Mouse (Mus musculus): ENCODE results near the gene Faap20. TPM values are rescaled to one million over a fixed set of nuclear protein-coding genes. Genes with fewer than 3 reads are reported as not detected.

The Faap20 gene
- 14.1 and 18.6 TPM in 2 replicates for total RNA-seq (2012; rRNA removed)
- 10 to 100 TPM in 1 of 2 experiments, not detected in 1; 34.4 TPM for polyA plus RNA-seq (2012; ENCODE audit: insufficient read depth in 1 of 2, insufficient read length in 2 of 2, low read depth in 1 of 2, low replicate concordance in 2 of 2, missing spikeins in 1 of 2)

- peak within 1 kb of the TSS; percentile 69 to 95 for H3K4me3 ChIP-seq (ENCODE audit: control insufficient read depth in 1 of 2, insufficient read depth in 1 of 2, low read depth in 2 of 2, low read length in 2 of 2)
- no peaks in the 10 kb centered on the region for H3K27me3 ChIP-seq (ENCODE audit: control insufficient read depth in 1 of 2, insufficient read depth in 2 of 2, low read length in 2 of 2)
- H3K79me2 ChIP-seq (ENCODE audit: control insufficient read depth, insufficient read depth, low read length, poor library complexity) = peaks cover 7% of the 10 kb centered on the region
- peaks cover 0 to 5% of the 10 kb centered on the region in 2 experiments; a peak in 2 of 4 replicates for H3K36me3 ChIP-seq (ENCODE audit: control insufficient read depth in 1 of 2, insufficient read depth in 2 of 2, low read length in 2 of 2)
- peak; percentile 93 for DNase-seq (ENCODE audit: low read depth, low spot score)
- H3K9me3 ChIP-seq (replicated peaks; ENCODE audit: insufficient read depth, low read length) = no peaks in the 10 kb centered on the region
- peak within 1 kb of the TSS; percentile 81 for H3K9ac ChIP-seq (ENCODE audit: control insufficient read depth, low read depth, low read length, poor library complexity, severe bottlenecking)
- H3K27ac ChIP-seq (ENCODE audit: control insufficient read depth, low read depth, low read length) = peak within 1 kb of the TSS; percentile 89
- H3K4me1 ChIP-seq (ENCODE audit: control insufficient read depth in 1 of 2, insufficient read depth in 2 of 2, low read length in 2 of 2) = peaks cover 0 to 11% of the 10 kb centered on the region in 2 experiments
- TF ChIP-seq POLR2AphosphoS2 (IDR thresholded peaks at IDR 0.05; ENCODE audit: low read length) (peak; percentile 55; the same call in 1 of the 2 replicates), USF1 (IDR thresholded peaks at IDR 0.05; ENCODE audit: low read depth, low read length) (no peak), UBTF (IDR thresholded peaks at IDR 0.05; ENCODE audit: borderline replicate concordance, insufficient read depth, low read depth, low read length) (peak; percentile 66; the same call in 1 of the 2 replicates), TBP (IDR thresholded peaks at IDR 0.05; ENCODE audit: low read depth, low read length) (peak; percentile 57), TCF12 (IDR thresholded peaks at IDR 0.05; ENCODE audit: low read depth, low read length) (peak; percentile 41; the same call in 1 of the 2 replicates), NRF1 (IDR thresholded peaks at IDR 0.05; ENCODE audit: insufficient read depth, low read depth, low read length, poor library complexity, severe bottlenecking) (0 out of 2 replicates have a peak, but pooled peaks have one; percentile 1), JUND (IDR thresholded peaks at IDR 0.05; ENCODE audit: low read depth, low read length) (no peak), RCOR1 (IDR thresholded peaks at IDR 0.05; ENCODE audit: low read depth, low read length) (no peak), MYB (IDR thresholded peaks at IDR 0.05; ENCODE audit: low read depth, low read length) (no peak), POLR2A (IDR thresholded peaks at IDR 0.05; ENCODE audit: control insufficient read depth in 1 of 2, insufficient read depth in 1 of 2, low read depth in 1 of 2, low read length in 2 of 2, poor library complexity in 1 of 2) (peak; percentile 51 to 84), HCFC1 (IDR thresholded peaks at IDR 0.05; ENCODE audit: low read depth, low read length) (peak; percentile 65), BHLHE40 (IDR thresholded peaks at IDR 0.05; ENCODE audit: borderline replicate concordance, low read depth, low read length) (no peak), EP300 (IDR thresholded peaks at IDR 0.05; ENCODE audit: low read depth in 1 of 2, low read length in 2 of 2) (no peak), ELF1 (IDR thresholded peaks at IDR 0.05; ENCODE audit: low read depth, low read length) (peak; percentile 50), ZKSCAN1 (IDR thresholded peaks at IDR 0.05; ENCODE audit: low read depth, low read length) (no peak), MAZ (IDR thresholded peaks at IDR 0.05; ENCODE audit: low read depth, low read length) (peak; percentile 77; the same call in 1 of the 2 replicates), CTCF (IDR thresholded peaks at IDR 0.05 in 2 of 3, conservative IDR thresholded peaks at IDR 0.05 in 1 of 3; ENCODE audit: control insufficient read depth in 1 of 3, insufficient read depth in 1 of 3, low read depth in 2 of 3, low read length in 3 of 3, poor library complexity in 1 of 3, severe bottlenecking in 1 of 3) (no peak), RAD21 (IDR thresholded peaks at IDR 0.05; ENCODE audit: low read depth, low read length) (no peak), MEF2A (IDR thresholded peaks at IDR 0.05; ENCODE audit: extremely low read depth, insufficient replicate concordance, low read depth, low read length, poor library complexity, severe bottlenecking) (no peak), SIN3A (IDR thresholded peaks at IDR 0.05; ENCODE audit: low read length) (peak; percentile 64), GATA1 (IDR thresholded peaks at IDR 0.05; ENCODE audit: low read depth, low read length) (no peak), POLR2AphosphoS5 (IDR thresholded peaks at IDR 0.05; ENCODE audit: borderline replicate concordance, low read depth, low read length) (no peak), TAL1 (IDR thresholded peaks at IDR 0.05; ENCODE audit: low read length) (no peak), CHD1 (IDR thresholded peaks at IDR 0.05; ENCODE audit: low read depth, low read length) (no peak), ZMIZ1 (IDR thresholded peaks at IDR 0.05; ENCODE audit: low read depth, low read length) (peak; percentile 83), MYC (IDR thresholded peaks at IDR 0.05; ENCODE audit: low read depth, low read length) (0 out of 2 replicates have a peak, but pooled peaks have one; percentile 52), GABPA (IDR thresholded peaks at IDR 0.05; ENCODE audit: low read depth, low read length) (no peak), ZNF384 (IDR thresholded peaks at IDR 0.05; ENCODE audit: low read depth, low read length) (no peak), ETS1 (IDR thresholded peaks at IDR 0.05; ENCODE audit: low read depth, low read length) (0 out of 2 replicates have a peak, but pooled peaks have one; percentile 31), ZC3H11A (IDR thresholded peaks at IDR 0.05; ENCODE audit: low read depth, low read length) (no peak), KAT2A (conservative IDR thresholded peaks at IDR 0.05; ENCODE audit: low read depth, low read length) (no peak), SMC3 (IDR thresholded peaks at IDR 0.05; ENCODE audit: low read depth, low read length) (no peak), MXI1 (IDR thresholded peaks at IDR 0.05; ENCODE audit: low read depth, low read length) (peak; percentile 62), MAX (IDR thresholded peaks at IDR 0.05; ENCODE audit: low read length) (peak; percentile 67), CHD2 (IDR thresholded peaks at IDR 0.05; ENCODE audit: low read length) (no peak), E2F4 (IDR thresholded peaks at IDR 0.05; ENCODE audit: borderline replicate concordance, low read depth, low read length) (peak; percentile 87; the same call in 1 of the 2 replicates)
Measured at GRCm38 (mm10) chr4:155249648-155250351, at the start of gene Faap20. Gene Faap20, plus strand, starts transcription at chr4:155249802.

Measured in MEL (cell line).